Comparison of ENCODE assay signal across 9 mouse cellular contexts in the genomic region with DNA sequence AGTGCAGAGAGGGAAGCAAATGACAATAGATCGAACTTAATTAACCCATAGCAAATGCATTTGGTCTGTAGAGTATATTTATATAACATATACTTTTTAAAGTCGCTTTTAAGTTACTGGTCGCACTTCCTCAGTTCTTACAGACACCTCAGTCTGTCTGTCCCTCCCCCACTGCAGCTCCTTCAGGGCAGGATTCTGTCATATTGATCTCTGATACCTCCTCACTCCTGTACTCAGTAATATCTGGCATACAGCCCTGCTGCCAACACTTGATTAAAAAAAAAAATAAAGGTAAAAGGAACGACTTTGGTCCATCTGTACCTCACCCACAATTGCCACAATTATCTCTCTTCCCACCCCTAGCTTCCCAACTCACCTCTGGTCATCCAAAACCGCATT. TPM values are rescaled to one million over a fixed set of nuclear protein-coding genes. Genes with fewer than 3 reads are reported as not detected.
DNase-seq lines count a peak whose midpoint lies in the region; ATAC-seq and TF ChIP-seq lines count a peak whose summit lies in the region.
"Had no signal": no experiment of that assay in that cellular context is flagged by ENCODE, and none has a peak within 500 bp of the region (broad histone marks: within the 10 kb centered on the region; RNA-seq: fewer than 3 reads in every experiment).

No protein-coding gene starts in this region.

- ATAC-seq in lung, embryonic 15.5 days (ENCODE audit: borderline replicate concordance, extremely low read depth, low FRiP score, low TSS enrichment): no peak
- ATAC-seq in neural tube, embryonic 14.5 days (ENCODE audit: low read depth): no peak
- no peak for ATAC-seq in cerebellum, adult (ENCODE audit: insufficient number of reproducible peaks, low FRiP score, low TSS enrichment)

- no peaks in the 10 kb centered on the region for H3K9me3 ChIP-seq in lung, embryonic 15.5 days
- no peaks in the 10 kb centered on the region for H3K9me3 ChIP-seq in limb, embryonic 10.5 days (replicated peaks)
- H3K9me3 ChIP-seq in neural tube, embryonic 14.5 days (ENCODE audit: control insufficient read depth, low read length): no peaks in the 10 kb centered on the region

- peak overlapping the region; percentile 46 for H3K4me3 ChIP-seq in lung, embryonic 15.5 days
- peak overlapping the region; percentile 73 for H3K4me3 ChIP-seq in embryonic fibroblast, embryonic 13.5 days (ENCODE audit: insufficient read depth, low read length)
- peak overlapping the region; percentile 69 for H3K4me3 ChIP-seq in limb, embryonic 10.5 days
- peak overlapping the region; percentile 41 for H3K4me3 ChIP-seq in neural tube, embryonic 14.5 days (ENCODE audit: low read depth, low read length)

- peaks cover 25% of the 10 kb centered on the region for H3K36me3 ChIP-seq in lung, embryonic 15.5 days
- peaks cover 51% of the 10 kb centered on the region for H3K36me3 ChIP-seq in limb, embryonic 10.5 days
- peaks cover 7% of the 10 kb centered on the region for H3K36me3 ChIP-seq in neural tube, embryonic 14.5 days (ENCODE audit: control insufficient read depth, insufficient read depth, low read length)

- peaks cover 8% of the 10 kb centered on the region; the same call in 1 of the 2 replicates for H3K27me3 ChIP-seq in lung, embryonic 15.5 days
- H3K27me3 ChIP-seq in limb, embryonic 10.5 days (ENCODE audit: low read depth, poor library complexity, severe bottlenecking): peaks cover 15% of the 10 kb centered on the region; the same call in 1 of the 2 replicates
- no peaks in the 10 kb centered on the region for H3K27me3 ChIP-seq in neural tube, embryonic 14.5 days (ENCODE audit: control insufficient read depth, insufficient read depth, low read length)

- peak overlapping the region; percentile 87 for H3K4me2 ChIP-seq in lung, embryonic 15.5 days
- peak overlapping the region; percentile 61 for H3K4me2 ChIP-seq in neural tube, embryonic 14.5 days (ENCODE audit: low read depth, low read length)

- H3K27ac ChIP-seq in lung, embryonic 15.5 days: no peak overlapping the region
- H3K27ac ChIP-seq in embryonic fibroblast, embryonic 13.5 days (ENCODE audit: insufficient read depth, low read length): no peak overlapping the region
- H3K27ac ChIP-seq in limb, embryonic 10.5 days: 0 out of 2 replicates have a peak overlapping the region, but pooled peaks have one; percentile 77
- no peak overlapping the region for H3K27ac ChIP-seq in neural tube, embryonic 14.5 days (ENCODE audit: low read depth, low read length)

- 0 out of 2 replicates have a peak overlapping the region, but pooled peaks have one; percentile 45 for H3K9ac ChIP-seq in lung, embryonic 15.5 days
- peak overlapping the region; percentile 63; the same call in 1 of the 2 replicates for H3K9ac ChIP-seq in neural tube, embryonic 14.5 days (replicated peaks; ENCODE audit: low read depth, low read length)

- TF ChIP-seq CTCF in embryonic fibroblast, embryonic 13.5 days (IDR thresholded peaks at IDR 0.05; ENCODE audit: borderline replicate concordance, insufficient read depth, low read length): no peak

- no peak for TF ChIP-seq POLR2A in embryonic fibroblast, embryonic 13.5 days (IDR thresholded peaks at IDR 0.05; ENCODE audit: low read depth, low read length)

- DNase-seq in lung, postnatal 14 days: no peak
- no peak for DNase-seq in limb, embryonic 10.5 days (ENCODE audit: low spot score)
- DNase-seq in left cerebral cortex, adult 11 months (ENCODE audit: low spot score): no peak
- DNase-seq in lung, postnatal 10 days: no peak
- DNase-seq: gastrocnemius, postnatal 25 days had no signal

- H3K4me1 ChIP-seq in lung, embryonic 15.5 days: peaks cover 10% of the 10 kb centered on the region
- H3K4me1 ChIP-seq in embryonic fibroblast, embryonic 13.5 days (ENCODE audit: control insufficient read depth, insufficient read depth, low read length): no peaks in the 10 kb centered on the region
- peaks cover 17% of the 10 kb centered on the region for H3K4me1 ChIP-seq in limb, embryonic 10.5 days
- 0 out of 2 replicates have a peak, but pooled peaks cover 5% of the 10 kb centered on the region for H3K4me1 ChIP-seq in neural tube, embryonic 14.5 days (ENCODE audit: control insufficient read depth, insufficient read depth, low read length)

- WGBS in lung, embryonic 15.5 days: 38% methylated on average over 5 of the region's 5 CpGs
- 34% methylated on average over 5 of the region's 5 CpGs for WGBS in limb, embryonic 10.5 days
- WGBS in neural tube, embryonic 14.5 days: 40% methylated on average over 5 of the region's 5 CpGs

RNA-seq across cellular contexts. Expression of a gene that starts 0.8 kb away (rescaled TPM):
- polyA plus RNA-seq in lung, embryonic 15.5 days (2015; fragmentation: Nextera tagmentation; extraction: Ambion mirVana): 4.1 and 5.1 TPM in 2 replicates
- polyA plus RNA-seq in embryonic fibroblast, embryonic 13.5 days (2011; ENCODE audit: insufficient read length, low read depth, missing spikeins): 8.9 and 10.0 TPM in 2 replicates
- polyA plus RNA-seq in limb, embryonic 10.5 days (2016; fragmentation: Nextera tagmentation; extraction: Ambion mirVana): 5.2 and 5.4 TPM in 2 replicates
- polyA plus RNA-seq in neural tube, embryonic 14.5 days (2014; fragmentation: Nextera tagmentation; extraction: Ambion mirVana): 38.9 and 48.8 TPM in 2 replicates

RNA-seq across cellular contexts. Expression of a gene that starts 6.4 kb away (rescaled TPM):
- polyA plus RNA-seq in lung, embryonic 15.5 days (2015; fragmentation: Nextera tagmentation; extraction: Ambion mirVana): 168 and 171 TPM in 2 replicates
- polyA plus RNA-seq in embryonic fibroblast, embryonic 13.5 days (2011; ENCODE audit: insufficient read length, low read depth, missing spikeins): 87.2 and 116 TPM in 2 replicates
- 109 and 115 TPM in 2 replicates for polyA plus RNA-seq in limb, embryonic 10.5 days (2016; fragmentation: Nextera tagmentation; extraction: Ambion mirVana)
- 200 and 226 TPM in 2 replicates for polyA plus RNA-seq in neural tube, embryonic 14.5 days (2014; fragmentation: Nextera tagmentation; extraction: Ambion mirVana)

RNA-seq across cellular contexts. Expression of a gene that starts 6.6 kb away (rescaled TPM):
- polyA plus RNA-seq in lung, embryonic 15.5 days (2015; fragmentation: Nextera tagmentation; extraction: Ambion mirVana): 234 and 238 TPM in 2 replicates
- 169 and 242 TPM in 2 replicates for polyA plus RNA-seq in embryonic fibroblast, embryonic 13.5 days (2011; ENCODE audit: insufficient read length, low read depth, missing spikeins)
- 157 and 192 TPM in 2 replicates for polyA plus RNA-seq in limb, embryonic 10.5 days (2016; fragmentation: Nextera tagmentation; extraction: Ambion mirVana)
- polyA plus RNA-seq in neural tube, embryonic 14.5 days (2014; fragmentation: Nextera tagmentation; extraction: Ambion mirVana): 162 and 184 TPM in 2 replicates

RNA-seq across cellular contexts. Expression of a gene that starts 7.2 kb away (rescaled TPM):
- 14.5 and 16.0 TPM in 2 replicates for polyA plus RNA-seq in lung, embryonic 15.5 days (2015; fragmentation: Nextera tagmentation; extraction: Ambion mirVana)
- polyA plus RNA-seq in embryonic fibroblast, embryonic 13.5 days (2011; ENCODE audit: insufficient read length, low read depth, missing spikeins): 17.0 and 24.7 TPM in 2 replicates
- 19.7 and 22.6 TPM in 2 replicates for polyA plus RNA-seq in limb, embryonic 10.5 days (2016; fragmentation: Nextera tagmentation; extraction: Ambion mirVana)
- 12.3 and 18.8 TPM in 2 replicates for polyA plus RNA-seq in neural tube, embryonic 14.5 days (2014; fragmentation: Nextera tagmentation; extraction: Ambion mirVana)

RNA-seq across cellular contexts. Expression of a gene that starts 8.9 kb away (rescaled TPM):
- polyA plus RNA-seq in lung, embryonic 15.5 days (2015; fragmentation: Nextera tagmentation; extraction: Ambion mirVana): 3.3 and 3.7 TPM in 2 replicates
- polyA plus RNA-seq in embryonic fibroblast, embryonic 13.5 days (2011; ENCODE audit: insufficient read length, low read depth, missing spikeins): not detected in 2 replicates
- polyA plus RNA-seq in limb, embryonic 10.5 days (2016; fragmentation: Nextera tagmentation; extraction: Ambion mirVana): 1.3 and 3.9 TPM in 2 replicates
- 0.58 TPM in 1 of 2 replicates, not detected in the other for polyA plus RNA-seq in neural tube, embryonic 14.5 days (2014; fragmentation: Nextera tagmentation; extraction: Ambion mirVana)
